Mouse (Mus musculus) MEL (cell line): ENCODE results near the gene Glod4. TPM values are rescaled to one million over a fixed set of nuclear protein-coding genes. Genes with fewer than 3 reads are reported as not detected.

ENCODE experiments used
- DNase-seq: peaks from one replicate; pipeline ENCODE4 v3.0.0; 2011; ENCODE audit warnings: low read depth, low spot score
- H3K27ac ChIP-seq: 2 replicates; pipeline ENCODE4 v1.5.1; 2012; ENCODE audit warnings: low read depth, mild to moderate bottlenecking, control low read depth, low read length, moderate library complexity; ENCODE audit not compliant: control insufficient read depth
- H3K27me3 ChIP-seq, 2 experiments: fragments of 150-350 bp in 1 of 2; sonication (generic) in 1 of 2; 2 replicates each; pipeline ENCODE4 v1.6.1; 2012; ENCODE audit warnings: low read length in 2 of 2, mild to moderate bottlenecking in 2 of 2, improper control_type of control experiment in 1 of 2, moderate library complexity in 1 of 2; ENCODE audit not compliant: insufficient read depth in 2 of 2, control insufficient read depth in 1 of 2
- H3K36me3 ChIP-seq, 2 experiments: 2 replicates each; pipeline ENCODE4 v1.6.1; 2012 to 2014; ENCODE audit warnings: low read length in 2 of 2, improper control_type of control experiment in 1 of 2, inconsistent platforms in 1 of 2, mild to moderate bottlenecking in 1 of 2; ENCODE audit not compliant: insufficient read depth in 2 of 2, control insufficient read depth in 1 of 2
- H3K4me1 ChIP-seq, 2 experiments: fragments of 150-350 bp in 1 of 2; sonication (generic) in 1 of 2; 2 replicates each; pipeline ENCODE4 v1.6.1; 2012; ENCODE audit warnings: low read length in 2 of 2, improper control_type of control experiment in 1 of 2, mild to moderate bottlenecking in 1 of 2; ENCODE audit not compliant: insufficient read depth in 2 of 2, control insufficient read depth in 1 of 2
- H3K4me3 ChIP-seq, 2 experiments: fragments of 150-350 bp in 1 of 2; sonication (generic) in 1 of 2; 2 replicates each; pipeline ENCODE4 v1.5.1; 2012; ENCODE audit warnings: low read depth in 2 of 2, low read length in 2 of 2, mild to moderate bottlenecking in 2 of 2, moderate library complexity in 2 of 2, control low read depth in 1 of 2, improper control_type of control experiment in 1 of 2; ENCODE audit not compliant: control insufficient read depth in 1 of 2, insufficient read depth in 1 of 2
- H3K79me2 ChIP-seq: 2 replicates; pipeline ENCODE4 v1.6.1; 2012; ENCODE audit warnings: mild to moderate bottlenecking, low read length, moderate library complexity; ENCODE audit not compliant: control insufficient read depth, poor library complexity, insufficient read depth
- H3K9ac ChIP-seq: 2 replicates; pipeline ENCODE4 v1.6.1; 2012; ENCODE audit warnings: low read depth, mild to moderate bottlenecking, control low read depth, low read length, moderate library complexity; ENCODE audit not compliant: control insufficient read depth, poor library complexity, severe bottlenecking
- H3K9me3 ChIP-seq: fragments of 150-350 bp; sonication (generic); replicated peaks from 2 replicates; pipeline ENCODE4 v1.6.1; 2012; ENCODE audit warnings: mild to moderate bottlenecking, low read length, improper control_type of control experiment, moderate library complexity; ENCODE audit not compliant: insufficient read depth
- BHLHE40 ChIP-seq: IDR thresholded peaks from 2 replicates; pipeline ENCODE4 v1.6.1; 2012; ENCODE audit warnings: low read depth, mild to moderate bottlenecking, inconsistent platforms, low read length, improper control_type of control experiment, borderline replicate concordance
- CHD1 ChIP-seq: IDR thresholded peaks from 2 replicates; pipeline ENCODE4 v1.6.1; 2012; ENCODE audit warnings: low read depth, mild to moderate bottlenecking, inconsistent platforms, low read length, improper control_type of control experiment
- E2F4 ChIP-seq: IDR thresholded peaks from 2 replicates; pipeline ENCODE4 v1.6.1; 2011; ENCODE audit warnings: low read depth, low read length, improper control_type of control experiment, borderline replicate concordance
- ELF1 ChIP-seq: IDR thresholded peaks from 2 replicates; pipeline ENCODE4 v1.6.1; 2014; ENCODE audit warnings: low read depth, mild to moderate bottlenecking, inconsistent platforms, low read length, improper control_type of control experiment, moderate library complexity
- ETS1 ChIP-seq: IDR thresholded peaks from 2 replicates; pipeline ENCODE4 v1.6.1; 2012; ENCODE audit warnings: low read depth, mild to moderate bottlenecking, inconsistent platforms, low read length, improper control_type of control experiment, moderate library complexity
- GABPA ChIP-seq: IDR thresholded peaks from 2 replicates; pipeline ENCODE4 v1.6.1; 2012; ENCODE audit warnings: low read depth, mild to moderate bottlenecking, inconsistent platforms, low read length, improper control_type of control experiment, moderate library complexity
- GATA1 ChIP-seq: IDR thresholded peaks from 2 replicates; pipeline ENCODE4 v1.6.1; 2011; ENCODE audit warnings: low read depth, low read length, improper control_type of control experiment
- JUND ChIP-seq: IDR thresholded peaks from 2 replicates; pipeline ENCODE4 v1.6.1; 2011; ENCODE audit warnings: low read depth, mild to moderate bottlenecking, improper control_type of control experiment, low read length
- KAT2A ChIP-seq: conservative IDR thresholded peaks from 2 replicates; pipeline ENCODE4 v1.6.1; 2012; ENCODE audit warnings: low read depth, low read length, improper control_type of control experiment, inconsistent platforms
- MAX ChIP-seq: IDR thresholded peaks from 2 replicates; pipeline ENCODE4 v1.6.1; 2011; ENCODE audit warnings: low read length, improper control_type of control experiment
- MAZ ChIP-seq: IDR thresholded peaks from 2 replicates; pipeline ENCODE4 v1.6.1; 2012; ENCODE audit warnings: low read depth, mild to moderate bottlenecking, inconsistent platforms, low read length, improper control_type of control experiment
- MEF2A ChIP-seq: IDR thresholded peaks from 2 replicates; pipeline ENCODE4 v1.6.1; 2014; ENCODE audit warnings: low read depth, mild to moderate bottlenecking, inconsistent platforms, low read length, improper control_type of control experiment; ENCODE audit not compliant: poor library complexity, insufficient replicate concordance, severe bottlenecking; ENCODE audit errors: extremely low read depth
- MXI1 ChIP-seq: IDR thresholded peaks from 2 replicates; pipeline ENCODE4 v1.6.1; 2011; ENCODE audit warnings: mild to moderate bottlenecking, low read depth, low read length, improper control_type of control experiment
- NRF1 ChIP-seq: IDR thresholded peaks from 2 replicates; pipeline ENCODE4 v1.6.1; 2014; ENCODE audit warnings: low read depth, mild to moderate bottlenecking, inconsistent platforms, low read length, improper control_type of control experiment, moderate library complexity; ENCODE audit not compliant: poor library complexity, insufficient read depth, severe bottlenecking
- POLR2A ChIP-seq, 2 experiments: IDR thresholded peaks; 2 replicates each; pipeline ENCODE4 v1.6.1; 2011 to 2012; ENCODE audit warnings: low read length in 2 of 2, mild to moderate bottlenecking in 2 of 2, control low read depth in 1 of 2, improper control_type of control experiment in 1 of 2, low read depth in 1 of 2, moderate library complexity in 1 of 2; ENCODE audit not compliant: control insufficient read depth in 1 of 2, insufficient read depth in 1 of 2, poor library complexity in 1 of 2
- RAD21 ChIP-seq: IDR thresholded peaks from 2 replicates; pipeline ENCODE4 v1.6.1; 2011; ENCODE audit warnings: mild to moderate bottlenecking, low read depth, low read length, improper control_type of control experiment
- SIN3A ChIP-seq: IDR thresholded peaks from 2 replicates; pipeline ENCODE4 v1.6.1; 2012; ENCODE audit warnings: low read length, improper control_type of control experiment, inconsistent platforms
- SMC3 ChIP-seq: IDR thresholded peaks from 2 replicates; pipeline ENCODE4 v1.6.1; 2011; ENCODE audit warnings: low read depth, low read length, improper control_type of control experiment
- TBP ChIP-seq: IDR thresholded peaks from 2 replicates; pipeline ENCODE4 v1.8.0; 2011; ENCODE audit warnings: low read depth, low read length, improper control_type of control experiment
- TCF12 ChIP-seq: IDR thresholded peaks from 2 replicates; pipeline ENCODE4 v1.6.1; 2014; ENCODE audit warnings: low read depth, mild to moderate bottlenecking, inconsistent platforms, low read length, improper control_type of control experiment, moderate library complexity
- UBTF ChIP-seq: IDR thresholded peaks from 2 replicates; pipeline ENCODE4 v1.6.1; 2012; ENCODE audit warnings: low read depth, mild to moderate bottlenecking, inconsistent platforms, low read length, improper control_type of control experiment, moderate library complexity, borderline replicate concordance; ENCODE audit not compliant: insufficient read depth
- USF1 ChIP-seq: IDR thresholded peaks from 2 replicates; pipeline ENCODE4 v1.6.1; 2014; ENCODE audit warnings: low read depth, mild to moderate bottlenecking, inconsistent platforms, low read length, improper control_type of control experiment, moderate library complexity
- USF2 ChIP-seq, 2 experiments: IDR thresholded peaks; 2 replicates each; pipeline ENCODE4 v1.6.1; 2011 to 2012; ENCODE audit warnings: improper control_type of control experiment in 2 of 2, low read length in 2 of 2, borderline replicate concordance in 1 of 2, inconsistent platforms in 1 of 2, low read depth in 1 of 2, mild to moderate bottlenecking in 1 of 2; ENCODE audit not compliant: insufficient read depth in 1 of 2
- ZC3H11A ChIP-seq: IDR thresholded peaks from 2 replicates; pipeline ENCODE4 v1.6.1; 2012; ENCODE audit warnings: low read depth, mild to moderate bottlenecking, inconsistent platforms, low read length, improper control_type of control experiment
- ZKSCAN1 ChIP-seq: IDR thresholded peaks from 2 replicates; pipeline ENCODE4 v1.6.1; 2012; ENCODE audit warnings: low read depth, mild to moderate bottlenecking, inconsistent platforms, low read length, improper control_type of control experiment, moderate library complexity
- ZMIZ1 ChIP-seq: IDR thresholded peaks from 2 replicates; pipeline ENCODE4 v1.6.1; 2012; ENCODE audit warnings: low read depth, mild to moderate bottlenecking, inconsistent platforms, low read length, improper control_type of control experiment, moderate library complexity
- ZNF384 ChIP-seq: IDR thresholded peaks from 2 replicates; pipeline ENCODE4 v1.6.1; 2012; ENCODE audit warnings: low read depth, mild to moderate bottlenecking, inconsistent platforms, low read length, improper control_type of control experiment
- polyA plus RNA-seq, 2 experiments: library from polyadenylated mRNA; stranded (reverse) in 1 of 2; unstranded in 1 of 2; fragments of >175 nt in 1 of 2; fragments of >200 nt in 1 of 2; gene quantifications; 2 replicates each; pipeline versions ENCODE4 v1.2.1 to v1.2.4; 2012; ENCODE audit warnings: low replicate concordance in 2 of 2, low read depth in 1 of 2; ENCODE audit not compliant: insufficient read length in 2 of 2, insufficient read depth in 1 of 2, missing spikeins in 1 of 2
- total RNA-seq: library from RNA; depleted of rRNA; stranded (reverse); fragments of 300-350 nt; gene quantifications from 2 replicates; pipeline ENCODE4 v1.2.3, GENCODE M21; 2012

The Glod4 gene
- total and polyA plus RNA-seq, 3 experiments = 63.9 to 139 TPM; not detected in 1

GRCm38 (mm10) chr11:76101154-76101553 lies 142.4 kb downstream of the Glod4 start:
- Histone ChIP-seq H3K27me3 (no peaks in the 10 kb centered on the region), H3K9me3 (no peaks in the 10 kb centered on the region), H3K9ac (no peak overlapping the region), H3K27ac (no peak overlapping the region), H3K36me3 (no peaks in the 10 kb centered on the region), H3K4me1 (no peaks in the 10 kb centered on the region), H3K79me2 (no peaks in the 10 kb centered on the region), H3K4me3 (no peak overlapping the region)
- no peak for TF ChIP-seq TCF12
- TF ChIP-seq MEF2A = no peak
- TF ChIP-seq SMC3 = no peak
- no peak for TF ChIP-seq ZNF384
- TF ChIP-seq MAZ = no peak
- TF ChIP-seq KAT2A = no peak
- no peak for TF ChIP-seq BHLHE40
- no peak for TF ChIP-seq GABPA
- TF ChIP-seq ZMIZ1 = no peak
- TF ChIP-seq MAX = no peak
- TF ChIP-seq MXI1 = no peak
- TF ChIP-seq POLR2A (IDR thresholded peaks at IDR 0.05; ENCODE audit: control insufficient read depth in 1 of 2, insufficient read depth in 1 of 2, low read depth in 1 of 2, low read length in 2 of 2, poor library complexity in 1 of 2) = no peak
- TF ChIP-seq NRF1 = no peak
- TF ChIP-seq UBTF = no peak
- no peak for TF ChIP-seq ZKSCAN1
- no peak for TF ChIP-seq SIN3A
- no peak for TF ChIP-seq E2F4
- no peak for TF ChIP-seq TBP
- no peak for TF ChIP-seq USF1
- no peak for DNase-seq

GRCm38 (mm10) chr11:76099193-76099975 lies 144.1 kb downstream of the Glod4 start:
- DNase-seq = no peak
- Histone ChIP-seq H3K36me3 (no peaks in the 10 kb centered on the region), H3K4me1 (no peaks in the 10 kb centered on the region), H3K79me2 (no peaks in the 10 kb centered on the region), H3K9me3 (no peaks in the 10 kb centered on the region), H3K27me3 (no peaks in the 10 kb centered on the region), H3K9ac (no peak overlapping the region), H3K4me3 (no peak overlapping the region), H3K27ac (no peak overlapping the region)
- no peak for TF ChIP-seq ZNF384
- TF ChIP-seq ZMIZ1 = no peak
- TF ChIP-seq POLR2A (IDR thresholded peaks at IDR 0.05; ENCODE audit: control insufficient read depth in 1 of 2, insufficient read depth in 1 of 2, low read depth in 1 of 2, low read length in 2 of 2, poor library complexity in 1 of 2) = no peak
- no peak for TF ChIP-seq UBTF
- TF ChIP-seq MAZ = no peak
- no peak for TF ChIP-seq CHD1
- no peak for TF ChIP-seq USF2 (IDR thresholded peaks at IDR 0.05; ENCODE audit: borderline replicate concordance in 1 of 2, insufficient read depth in 1 of 2, low read depth in 1 of 2, low read length in 2 of 2)
- TF ChIP-seq JUND = no peak
- no peak for TF ChIP-seq GABPA
- TF ChIP-seq USF1 = no peak
- TF ChIP-seq TCF12 = no peak
- TF ChIP-seq ELF1 = no peak
- no peak for TF ChIP-seq RAD21
- no peak for TF ChIP-seq SIN3A
- no peak for TF ChIP-seq GATA1
- no peak for TF ChIP-seq NRF1
- TF ChIP-seq ZC3H11A = no peak
- TF ChIP-seq ETS1 = no peak
